Mouse (Mus musculus) hindlimb bud, embryonic 11.5 days (tissue): Measurements from ENCODE around the gene Selenbp2.
"Not testable (repeated sequence)": the region's sequence is repeated elsewhere in the genome, so short reads cannot be mapped to it uniquely, and the experiment has no call there.

ENCODE experiments used
- DNase-seq: peaks from one replicate; pipeline ENCODE4 v3.0.0-alpha.2; 2012; ENCODE audit warnings: low read depth, low spot score; ENCODE audit errors: extremely low spot score

Gene Selenbp2

GRCm38 (mm10) chr3:94690616-94691247 lies 2.6 kb upstream of the Selenbp2 start:
- DNase-seq: no peak

DNA sequence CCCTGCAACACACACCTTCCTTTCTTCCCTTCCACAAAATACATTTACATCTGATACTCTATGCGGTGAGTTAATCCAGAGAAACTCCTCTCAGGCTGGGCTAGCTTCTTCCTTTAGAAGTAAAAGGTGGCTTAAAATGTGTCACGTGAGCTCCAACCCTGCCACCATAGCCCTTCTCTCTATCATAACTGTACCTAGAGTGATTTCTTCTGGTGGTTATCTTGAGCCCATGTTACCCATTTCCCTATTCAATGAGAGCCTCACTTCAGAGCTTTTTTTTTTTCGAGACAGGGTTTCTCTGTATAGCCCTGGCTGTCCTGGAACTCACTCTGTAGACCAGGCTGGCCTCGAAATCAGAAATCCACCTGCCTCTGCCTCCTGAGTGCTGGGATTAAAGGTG lies 1.7 kb upstream of the Selenbp2 start:
- DNase-seq: not testable (repeated sequence)

- not testable (repeated sequence) for DNase-seq
Observed at GRCm38 (mm10) chr3:94693874-94694273, 518 bp downstream of the Selenbp2 start.

GRCm38 (mm10) chr3:94695591-94695990 lies 2.2 kb downstream of the Selenbp2 start:
- DNase-seq: not testable (repeated sequence)

- not testable (repeated sequence) for DNase-seq
Observed at GRCm38 (mm10) chr3:94696257-94696656, 2.9 kb downstream of the Selenbp2 start.

- not testable (repeated sequence) for DNase-seq
Observed at GRCm38 (mm10) chr3:94702163-94702810, 8.9 kb downstream of the Selenbp2 start.

DNA sequence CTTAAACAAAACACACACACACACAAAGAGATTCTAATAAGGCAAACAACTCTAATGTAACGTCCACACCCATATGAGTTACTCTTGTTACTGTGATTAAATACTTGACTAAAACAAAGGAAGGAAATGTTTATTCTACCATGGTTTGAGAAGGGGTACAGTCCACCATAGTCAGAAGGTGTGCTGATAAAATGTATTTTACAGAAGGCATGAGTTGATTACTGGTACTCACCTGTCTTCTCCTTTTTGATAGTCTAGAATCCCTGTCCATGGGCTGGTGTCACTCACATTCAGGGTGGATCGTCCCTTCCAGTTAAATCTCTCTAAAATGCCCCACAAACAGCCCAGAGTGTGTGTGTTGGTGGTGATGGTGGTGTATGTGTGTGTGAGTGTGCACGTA lies 9.5 kb downstream of the Selenbp2 start:
- no peak for DNase-seq

- not testable (repeated sequence) for DNase-seq
Observed at GRCm38 (mm10) chr3:94703364-94703763, 10.0 kb downstream of the Selenbp2 start.

GRCm38 (mm10) chr3:94710591-94710990 lies 17.2 kb downstream of the Selenbp2 start:
- DNase-seq: not testable (repeated sequence)

GRCm38 (mm10) chr3:94713424-94713823 lies 20.1 kb downstream of the Selenbp2 start:
- not testable (repeated sequence) for DNase-seq

DNA sequence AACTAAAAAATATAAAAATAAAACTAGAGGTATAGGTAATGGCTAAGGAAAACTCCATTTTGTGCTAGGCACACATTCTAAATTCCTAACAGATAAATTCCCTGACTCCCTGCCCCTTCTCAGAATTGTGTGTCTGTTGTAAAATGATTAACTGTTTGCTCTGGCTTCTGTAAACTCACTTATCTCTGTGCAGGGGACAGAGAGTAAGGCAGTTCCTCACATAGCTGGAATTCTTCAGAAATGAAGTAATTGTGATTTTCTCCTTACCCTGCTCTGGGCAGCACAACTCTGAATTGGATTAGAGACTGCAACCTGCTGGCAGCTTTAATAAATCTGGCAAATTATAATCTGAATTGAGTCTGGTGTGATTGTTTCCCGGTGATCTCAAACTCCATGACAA lies 24.9 kb downstream of the Selenbp2 start:
- DNase-seq: not testable (repeated sequence)

GRCm38 (mm10) chr3:94723637-94724036 lies 30.3 kb downstream of the Selenbp2 start:
- not testable (repeated sequence) for DNase-seq

- DNase-seq: no peak
Observed at GRCm38 (mm10) chr3:94745691-94746090, 52.3 kb downstream of the Selenbp2 start.
